Mouse (Mus musculus) cortical plate, adult 2 months (tissue): Measurements from ENCODE around the gene Sgms1.

Source experiments
- CTCF ChIP-seq: fragments of 200-500 bp; IDR thresholded peaks from 2 replicates; pipeline ENCODE4 v1.5.1; 2011; ENCODE audit warnings: mild to moderate bottlenecking, control low read depth, low read length; ENCODE audit not compliant: insufficient read depth; ENCODE audit errors: extremely low read depth
- POLR2A ChIP-seq: fragments of 200-500 bp; IDR thresholded peaks from 2 replicates; pipeline ENCODE4 v1.6.1; 2011; ENCODE audit warnings: mild to moderate bottlenecking, low read length, control low read depth; ENCODE audit not compliant: insufficient read depth; ENCODE audit errors: extremely low read depth

GRCm38 (mm10) chr19:32256706-32257415 is 132.7 kb downstream of the Sgms1 start:
- TF ChIP-seq CTCF, result no peak
- no peak for TF ChIP-seq POLR2A
